Mouse (Mus musculus) bone marrow macrophage, adult 2 months (primary cell): Measurements from ENCODE around the gene Sema3a.

ENCODE experiments used
- CTCF ChIP-seq: IDR thresholded peaks from 2 replicates; pipeline ENCODE4 v1.5.1; 2012; ENCODE audit warnings: low read depth, mild to moderate bottlenecking, low read length, moderate library complexity
- POLR2A ChIP-seq: IDR thresholded peaks from 2 replicates; pipeline ENCODE4 v1.6.1; 2012; ENCODE audit warnings: mild to moderate bottlenecking, low read depth, low read length, borderline replicate concordance

DNA sequence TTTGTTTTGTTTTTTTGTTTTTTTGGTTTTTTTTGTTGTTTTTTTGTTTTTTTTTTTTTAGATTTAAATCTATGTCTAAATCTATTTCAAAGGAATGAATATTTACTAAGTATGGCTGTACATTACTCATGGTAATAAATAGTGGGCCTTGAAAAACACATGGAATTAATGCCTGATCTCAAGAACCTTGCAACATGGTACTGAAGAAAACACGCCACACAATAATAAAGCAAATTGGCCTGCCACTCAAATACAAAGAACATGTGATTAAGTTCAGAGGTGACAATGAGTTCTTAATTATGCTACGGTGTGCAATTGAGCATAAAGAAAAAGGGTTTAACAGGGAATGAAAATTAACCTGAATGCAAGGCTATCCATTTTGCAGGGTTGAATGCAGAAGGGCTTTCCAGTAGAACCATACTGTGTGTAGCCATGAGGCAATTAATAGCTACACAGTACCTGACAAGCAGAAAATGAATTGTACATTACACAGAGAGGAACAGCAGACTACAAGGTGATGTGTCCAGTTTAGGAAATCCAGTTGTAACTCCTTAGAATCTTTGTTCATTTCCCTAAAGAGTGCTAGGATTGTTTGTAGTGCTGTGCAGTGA is 288.8 kb downstream of the Sema3a start:
- TF ChIP-seq CTCF (no peak), POLR2A (no peak)
